Comparison of ENCODE assay signal across 9 mouse cellular contexts in genomic region chr15:77336287-77336967, GRCm38 (mm10). TPM values are rescaled to one million over a fixed set of nuclear protein-coding genes. Genes with fewer than 3 reads are reported as not detected.
DNase-seq lines count a peak whose midpoint lies in the region; ATAC-seq and TF ChIP-seq lines count a peak whose summit lies in the region.
"Had no signal": no experiment of that assay in that cellular context is flagged by ENCODE, and none has a peak within 500 bp of the region (broad histone marks: within the 10 kb centered on the region; RNA-seq: fewer than 3 reads in every experiment).

No protein-coding gene starts in this region.

- peak; percentile 89 for TF ChIP-seq CTCF in lung, embryonic 14.5 days (IDR thresholded peaks at IDR 0.05; ENCODE audit: low read depth)

- peak; percentile 57 for ATAC-seq in hindbrain, embryonic 11.5 days (ENCODE audit: low FRiP score)
- ATAC-seq in lung, embryonic 14.5 days (ENCODE audit: insufficient read depth): peak; percentile 89

- peak overlapping the region; percentile 45 for H3K9ac ChIP-seq in hindbrain, embryonic 11.5 days (ENCODE audit: low read depth, low read length)
- peak overlapping the region; percentile 53 for H3K9ac ChIP-seq in lung, embryonic 14.5 days

- no peaks in the 10 kb centered on the region for H3K27me3 ChIP-seq in hindbrain, embryonic 11.5 days (ENCODE audit: control insufficient read depth, insufficient read depth, low read length)
- H3K27me3 ChIP-seq in lung, embryonic 14.5 days (ENCODE audit: insufficient read depth, low read length): no peaks in the 10 kb centered on the region

- DNase-seq in T-cell, adult 2 months (ENCODE audit: low spot score): peak; percentile 14
- peak; percentile 95 to 97 for DNase-seq in cerebellum, postnatal 10 days
- DNase-seq in frontal cortex, postnatal 14 days (ENCODE audit: low spot score in 2 of 2): peak; percentile 74 to 76
- peak; percentile 93 for DNase-seq in hindbrain, embryonic 11.5 days (ENCODE audit: low spot score)
- peak; percentile 73 for DNase-seq in layer of hippocampus, adult 9-11 months
- peak; percentile 97 for DNase-seq in lung, embryonic 14.5 days
- peak; percentile 93 for DNase-seq in ovary, postnatal 14 days (ENCODE audit: low spot score)
- peak; percentile 87 to 88 for DNase-seq in urinary bladder, adult 18-20 months (ENCODE audit: low spot score in 2 of 2)

- under 1% methylated on average over 32 of the region's 32 CpGs for WGBS in hindbrain, embryonic 11.5 days
- 2% methylated on average over 32 of the region's 32 CpGs for WGBS in lung, embryonic 14.5 days

- peaks cover 4% of the 10 kb centered on the region; the same call in 1 of the 2 replicates for H3K4me1 ChIP-seq in hindbrain, embryonic 11.5 days (replicated peaks; ENCODE audit: control insufficient read depth, insufficient read depth, low read length)
- peaks cover 5% of the 10 kb centered on the region; the same call in 1 of the 2 replicates for H3K4me1 ChIP-seq in lung, embryonic 14.5 days (ENCODE audit: insufficient read depth)

- H3K4me3 ChIP-seq in hindbrain, embryonic 11.5 days (ENCODE audit: low read depth, low read length): peak overlapping the region; percentile 25
- H3K4me3 ChIP-seq in lung, embryonic 14.5 days (ENCODE audit: low read depth, low read length): peak overlapping the region; percentile 8
- H3K4me3 ChIP-seq: megakaryocyte, embryonic 14.5 days had no signal

- no peaks in the 10 kb centered on the region for H3K9me3 ChIP-seq in hindbrain, embryonic 11.5 days (ENCODE audit: control insufficient read depth, low read length)
- no peaks in the 10 kb centered on the region for H3K9me3 ChIP-seq in lung, embryonic 14.5 days (ENCODE audit: low read depth, low read length)
- H3K9me3 ChIP-seq: megakaryocyte, embryonic 14.5 days had no signal

- H3K27ac ChIP-seq in hindbrain, embryonic 11.5 days (ENCODE audit: low read depth, low read length): peak overlapping the region; percentile 47; the same call in 1 of the 2 replicates
- H3K27ac ChIP-seq in lung, embryonic 14.5 days (ENCODE audit: low read depth): peak overlapping the region; percentile 86

- peak overlapping the region; percentile 46 for H3K4me2 ChIP-seq in hindbrain, embryonic 11.5 days (replicated peaks; ENCODE audit: low read depth, low read length)
- peak overlapping the region; percentile 53 for H3K4me2 ChIP-seq in lung, embryonic 14.5 days

- no peaks in the 10 kb centered on the region for H3K36me3 ChIP-seq in hindbrain, embryonic 11.5 days (ENCODE audit: control insufficient read depth, insufficient read depth, low read length)
- no peaks in the 10 kb centered on the region for H3K36me3 ChIP-seq in lung, embryonic 14.5 days (ENCODE audit: insufficient read depth)

RNA-seq across cellular contexts. Expression of gene Rbfox2, which starts 29.6 kb away (rescaled TPM):
- 115 and 142 TPM in 2 replicates for polyA plus RNA-seq in hindbrain, embryonic 11.5 days (2014; fragmentation: Nextera tagmentation; extraction: Ambion mirVana)
- 51.9 and 55.8 TPM in 2 replicates for polyA plus RNA-seq in lung, embryonic 14.5 days (2014; fragmentation: Nextera tagmentation; extraction: Ambion mirVana)

Comparison
In these comparisons a context has a peak if more than half of its experiments do, and no peak if none do; other contexts are left out.
1. Peak in every context shown above with its lines: DNase-seq, ATAC-seq, H3K4me3 ChIP-seq and H3K27ac ChIP-seq.
2. DNase-seq: peak in every context shown above with its lines; median percentile 97 in lung, embryonic 14.5 days; 96 in cerebellum, postnatal 10 days; 93 in hindbrain, embryonic 11.5 days; 93 in ovary, postnatal 14 days; 88 in urinary bladder, adult 18-20 months; 75 in frontal cortex, postnatal 14 days; 73 in layer of hippocampus, adult 9-11 months; 14 in T-cell, adult 2 months.